Mouse (Mus musculus) heart, postnatal 10 days (tissue): ENCODE results near the gene Phb. TPM values are rescaled to one million over a fixed set of nuclear protein-coding genes. Genes with fewer than 3 reads are reported as not detected.

Experiments used
- DNase-seq, 2 experiments: peaks; one replicate each; pipeline ENCODE4 v3.0.0; 2021
- intact Hi-C: fragments of 180-260 bp; cut with DNase I; formaldehyde crosslinking; loops from one replicate; pipeline ENCODE4 v1.15.1; 2025
- total RNA-seq, 2 experiments: library from RNA; stranded (reverse); gene quantifications; 2 replicates each; pipeline ENCODE4 v1.2.3; 2021

Phb gene
- total RNA-seq = 100 to 1,000 TPM; 337 to 343 TPM

DNA sequence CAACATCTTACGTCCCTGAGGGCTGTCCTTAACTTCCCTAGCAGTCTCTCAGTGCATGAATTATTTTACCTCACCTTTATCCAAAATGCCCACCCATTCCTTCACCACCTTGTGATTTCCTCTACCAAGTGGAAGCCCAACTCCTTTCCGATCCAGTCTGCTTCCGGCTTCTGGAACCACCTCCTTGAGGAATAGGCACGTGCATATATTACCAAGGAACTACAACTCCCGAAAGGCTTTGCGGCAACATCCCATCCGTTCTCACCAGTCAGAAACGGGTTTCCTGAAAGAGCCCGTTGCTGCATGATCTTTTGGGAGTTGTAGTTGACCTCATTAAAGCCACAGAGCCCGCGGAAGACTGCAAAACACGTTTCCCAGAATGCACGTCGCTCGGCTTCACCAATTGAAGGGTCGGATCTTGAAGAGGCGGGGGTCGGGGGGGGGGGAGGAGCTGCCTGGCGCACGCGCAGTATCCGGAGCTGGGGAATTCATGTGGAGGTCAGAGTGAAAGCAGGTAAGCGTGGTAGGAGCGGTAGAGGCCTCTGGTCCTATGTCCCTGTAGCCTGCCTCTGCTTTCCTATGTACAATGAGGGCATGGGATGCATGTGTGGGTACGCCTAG lies at the start of gene Phb:
Gene Phb, plus strand, starts transcription at position 429 of the 621 bp plus-strand sequence.
- intact Hi-C loops = no loop called here
- peak; percentile 96 to 97 for DNase-seq

DNA sequence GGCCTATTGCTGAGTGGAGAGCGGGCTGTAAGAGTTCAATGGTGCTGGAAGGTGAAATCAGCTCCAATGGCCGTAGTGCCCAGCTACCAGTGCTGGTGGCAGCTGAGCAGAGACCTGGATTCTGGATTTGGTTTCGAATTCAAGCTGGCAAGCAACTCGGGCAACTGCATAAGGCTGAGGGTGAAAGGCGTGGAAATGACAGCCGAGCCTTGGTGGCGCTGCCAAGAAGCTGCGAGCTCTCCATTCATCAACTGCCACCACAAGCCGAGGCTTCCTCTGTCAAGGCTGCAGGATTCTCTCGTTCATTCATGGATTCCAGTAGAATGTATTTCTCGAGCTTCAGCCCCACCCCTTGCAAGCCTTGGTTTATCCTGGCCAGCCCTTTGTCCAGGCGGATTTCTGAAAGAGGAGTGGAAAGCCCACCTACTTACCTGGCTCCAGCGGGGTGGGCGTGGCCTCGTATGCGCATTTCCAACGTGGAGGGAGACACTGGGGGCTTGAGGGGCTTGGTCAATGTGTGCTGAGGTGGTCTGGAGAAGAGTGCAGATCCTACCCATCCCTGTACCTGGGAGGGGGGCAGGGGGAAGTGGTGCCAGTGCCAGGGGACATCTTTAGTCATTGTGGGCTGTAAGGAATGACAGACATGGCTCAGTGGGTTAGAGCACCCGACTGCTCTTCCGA lies 48.8 kb upstream of the Phb start:
- intact Hi-C loops = no loop called here
- no peak for DNase-seq

DNA sequence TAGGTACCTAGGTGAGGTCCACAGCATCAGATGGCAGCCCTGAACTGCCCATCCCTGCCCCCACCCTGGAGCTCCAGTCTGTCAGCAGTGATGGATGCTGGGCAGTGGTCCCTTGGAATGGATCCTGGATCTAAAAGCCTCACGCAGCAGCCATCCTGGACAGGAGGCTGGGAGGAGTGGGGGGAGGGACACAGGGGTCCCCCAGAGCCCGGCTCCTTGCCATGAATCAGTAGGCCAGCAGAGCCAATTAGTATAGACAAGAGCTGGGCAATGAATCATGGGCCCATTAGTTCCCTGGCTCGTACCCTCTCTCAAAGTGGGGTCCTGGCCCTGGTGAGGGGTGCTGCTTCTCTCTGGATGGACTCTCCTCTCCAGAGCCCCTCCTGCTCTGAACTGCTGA lies 47.7 kb upstream of the Phb start:
- DNase-seq = no peak
- intact Hi-C loops = no loop called here

DNA sequence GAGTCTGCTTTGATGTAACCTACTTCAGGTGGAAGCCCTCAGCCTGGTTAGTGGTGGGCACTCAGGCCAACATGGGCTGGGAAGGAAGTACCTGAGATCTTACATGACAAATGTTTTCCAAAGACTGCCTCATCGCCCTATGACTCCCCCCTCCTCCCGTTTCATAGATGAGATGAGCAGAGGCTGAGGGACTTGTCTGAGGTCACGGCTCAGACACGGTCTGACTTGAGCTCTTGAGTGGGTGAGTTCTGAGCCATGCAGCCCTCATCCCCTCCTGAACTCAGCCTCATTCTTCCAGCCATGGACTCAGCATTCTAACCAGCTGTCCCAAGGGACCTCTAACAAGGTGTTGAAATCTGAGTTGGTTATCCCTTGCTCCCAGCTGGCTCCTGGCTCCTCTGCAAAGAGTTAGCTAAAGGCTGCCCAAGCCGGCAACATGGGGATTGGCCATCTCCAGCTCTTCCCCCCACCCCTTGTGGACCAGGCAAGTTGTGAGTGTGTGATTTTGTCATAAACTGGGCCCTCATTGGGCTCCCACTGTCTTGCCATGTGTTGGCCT lies 46.8 kb upstream of the Phb start:
- intact Hi-C loops = no loop called here
- DNase-seq = no peak

DNA sequence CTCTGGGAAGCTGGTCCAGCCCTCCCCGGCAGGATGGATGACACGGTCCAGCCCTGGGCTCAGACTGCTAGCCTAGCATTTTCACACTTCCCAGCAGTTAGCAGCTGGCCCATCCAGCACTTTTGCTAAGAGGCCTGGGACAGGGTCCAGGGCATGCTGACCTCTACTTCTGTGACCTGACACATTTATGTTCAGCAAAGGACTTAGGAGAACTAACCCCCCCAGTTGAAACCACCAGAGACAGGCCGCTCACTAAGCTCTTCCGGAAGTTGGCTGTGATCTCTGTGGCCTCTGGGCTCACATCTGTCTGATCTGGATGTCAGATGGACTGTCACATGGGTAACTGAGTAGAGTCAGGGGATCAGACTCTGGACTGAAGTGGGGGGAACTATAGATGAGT lies 45.7 kb upstream of the Phb start:
- peak; percentile 25 to 56 for DNase-seq
- intact Hi-C loops = no loop called here

DNA sequence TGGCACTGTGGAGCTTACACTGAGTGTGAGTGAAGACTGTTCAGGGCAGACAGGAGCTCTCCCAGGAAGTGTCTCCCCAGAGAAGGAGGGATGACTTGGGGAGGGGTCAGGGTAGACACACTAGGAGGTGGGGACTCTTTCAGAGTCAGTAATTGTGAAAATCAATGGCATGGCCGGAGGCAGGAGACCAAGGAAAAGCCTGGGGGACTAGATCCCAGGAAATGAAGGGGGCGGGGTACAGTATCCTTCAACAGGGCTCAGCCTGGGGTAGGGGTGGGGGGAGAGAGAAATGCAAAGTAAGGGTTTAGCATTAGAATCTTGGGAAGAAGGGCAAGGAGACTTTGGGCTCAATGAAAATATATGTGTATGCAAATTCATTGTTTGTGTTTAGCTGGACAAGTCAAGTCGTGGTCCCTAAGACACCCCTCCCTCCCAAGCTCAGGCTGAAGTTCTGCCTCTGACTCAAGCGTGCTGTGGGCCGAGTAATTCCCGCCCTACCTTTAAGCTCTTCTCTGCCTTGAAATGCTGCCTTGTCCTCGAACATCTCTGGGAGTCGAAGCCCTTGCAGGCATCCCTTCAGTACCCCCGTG lies 45.1 kb upstream of the Phb start:
- intact Hi-C loops = no loop called here
- DNase-seq = no peak

DNA sequence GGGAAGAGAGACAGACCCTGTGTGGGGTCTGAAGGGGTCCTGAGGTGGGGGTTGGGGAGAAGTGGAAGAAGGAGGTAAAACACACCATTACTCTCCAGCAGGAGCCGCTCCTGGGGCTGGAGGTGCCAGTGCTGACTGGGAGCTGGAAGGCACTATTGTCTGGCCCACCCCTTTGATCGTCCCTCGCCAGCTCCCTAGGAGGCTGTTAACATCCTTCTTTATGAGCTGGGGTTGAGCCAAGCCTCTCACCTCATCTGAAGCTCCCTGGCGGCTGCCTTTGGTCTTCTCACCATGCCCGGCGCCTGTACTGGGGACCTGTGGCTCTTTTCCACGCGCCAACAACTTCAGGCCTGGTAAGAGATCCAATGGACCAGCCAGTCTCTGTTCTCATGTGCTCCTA lies 44.3 kb upstream of the Phb start:
- DNase-seq = no peak
- intact Hi-C loops = no loop called here

DNA sequence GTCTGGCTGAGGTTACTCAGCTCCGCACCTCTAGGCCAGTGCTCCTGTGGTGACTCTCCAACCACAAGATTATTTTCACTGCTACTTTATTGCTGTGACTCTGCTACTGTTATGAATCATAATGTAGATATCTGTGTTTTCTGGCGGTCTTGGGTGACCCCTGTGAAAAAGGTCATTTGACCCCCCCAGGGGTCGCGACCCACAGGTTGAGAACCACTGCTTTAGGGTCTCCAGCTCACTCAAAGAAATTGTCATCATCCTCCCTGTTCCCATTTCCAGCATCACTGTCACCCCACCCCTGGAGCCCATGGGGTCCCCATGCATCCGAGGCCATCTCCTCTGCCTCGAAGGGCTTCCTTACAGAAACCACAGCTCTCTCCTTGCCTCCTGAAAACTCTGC lies 36.2 kb upstream of the Phb start:
- no peak for DNase-seq

DNA sequence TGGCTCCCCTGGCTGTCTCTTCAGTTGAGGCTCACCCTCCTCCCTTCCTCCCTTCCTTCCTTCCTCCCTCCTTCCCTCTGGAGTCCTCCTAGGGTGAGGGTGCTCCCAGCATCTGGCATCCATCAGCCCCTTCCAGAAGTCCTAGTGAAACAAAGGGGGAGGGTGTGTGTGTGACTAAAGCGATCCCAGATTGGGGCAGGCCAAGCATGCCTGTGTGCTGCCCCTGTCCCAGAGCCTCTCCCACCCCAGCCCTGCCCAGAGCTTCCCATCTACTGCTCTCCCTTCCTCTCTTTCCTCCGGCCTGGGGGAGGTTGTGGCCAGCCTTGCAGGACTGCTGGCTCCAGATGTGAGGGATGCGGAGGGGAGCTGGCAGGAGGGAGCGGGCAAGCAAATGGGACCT lies 35.5 kb upstream of the Phb start:
- no peak for DNase-seq
- intact Hi-C loops = no loop called here

More for the DNA sequence above, 36.2 kb upstream of the Phb start:
- intact Hi-C loops = no loop called here

DNA sequence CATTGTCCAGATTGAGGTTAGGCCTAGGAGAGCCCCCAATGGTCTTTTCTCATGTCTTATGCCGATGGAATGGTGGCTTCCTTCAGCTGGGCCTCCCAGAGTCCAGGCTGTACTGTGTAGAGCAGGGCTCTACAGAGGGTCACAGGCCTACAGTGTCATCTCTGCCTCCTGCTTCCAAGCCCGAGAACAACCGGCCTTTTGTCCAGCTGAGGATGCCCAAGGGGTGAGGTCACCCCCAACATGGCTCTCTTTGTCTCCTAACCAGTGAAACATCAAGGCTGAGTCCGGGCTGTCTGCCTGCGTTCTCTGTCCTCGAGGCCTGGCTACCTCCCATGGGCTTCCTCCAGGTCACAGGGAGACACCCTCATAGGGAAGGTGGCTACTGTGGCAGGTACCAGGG lies 34.3 kb upstream of the Phb start:
- intact Hi-C loops = no loop called here
- DNase-seq = no peak

DNA sequence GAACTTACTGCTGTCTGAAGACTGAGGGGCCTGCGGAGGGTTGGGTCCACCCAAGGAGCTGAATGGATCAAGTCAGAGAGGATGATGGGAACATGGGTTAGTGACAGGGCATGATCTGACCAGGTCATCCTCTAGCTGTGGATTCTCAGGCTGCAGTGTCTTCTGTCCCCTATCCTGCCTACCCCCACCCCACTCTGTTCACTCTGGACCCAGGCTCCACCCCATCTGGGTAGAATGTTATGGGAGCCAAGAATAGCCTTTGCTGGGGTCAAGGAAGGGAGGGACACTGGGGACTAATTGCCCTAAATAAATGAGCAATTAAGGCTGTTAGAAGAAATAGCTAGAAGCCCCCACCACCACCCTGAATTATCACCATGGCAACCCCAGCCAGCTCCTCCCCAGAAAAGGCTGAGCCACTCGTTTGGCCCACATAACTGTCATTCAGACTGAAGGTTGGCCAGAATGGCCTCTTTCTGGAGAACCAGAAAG lies 33.2 kb upstream of the Phb start:
- intact Hi-C loops = no loop called here
- DNase-seq = no peak

DNA sequence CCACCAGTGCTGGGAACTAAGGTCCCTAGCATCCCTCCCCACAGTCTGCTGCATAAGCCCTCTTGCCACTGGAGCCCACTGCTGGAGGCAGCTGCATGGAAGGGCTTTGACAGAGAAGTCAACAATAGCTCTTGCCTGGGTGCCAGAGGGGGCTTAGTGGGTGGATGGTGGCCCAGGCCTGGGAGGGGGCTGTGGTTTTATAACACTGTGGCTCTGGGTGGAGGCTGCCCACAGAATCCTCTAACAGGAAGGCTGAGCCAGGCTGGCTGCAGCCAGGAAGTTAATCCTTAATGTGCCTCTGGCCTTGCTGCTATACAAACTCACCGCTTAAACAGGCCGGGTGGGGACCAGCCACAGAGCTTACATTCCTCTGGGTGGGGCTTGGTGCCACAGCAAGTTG lies 31.7 kb upstream of the Phb start:
- intact Hi-C loops = no loop called here
- DNase-seq = no peak

DNA sequence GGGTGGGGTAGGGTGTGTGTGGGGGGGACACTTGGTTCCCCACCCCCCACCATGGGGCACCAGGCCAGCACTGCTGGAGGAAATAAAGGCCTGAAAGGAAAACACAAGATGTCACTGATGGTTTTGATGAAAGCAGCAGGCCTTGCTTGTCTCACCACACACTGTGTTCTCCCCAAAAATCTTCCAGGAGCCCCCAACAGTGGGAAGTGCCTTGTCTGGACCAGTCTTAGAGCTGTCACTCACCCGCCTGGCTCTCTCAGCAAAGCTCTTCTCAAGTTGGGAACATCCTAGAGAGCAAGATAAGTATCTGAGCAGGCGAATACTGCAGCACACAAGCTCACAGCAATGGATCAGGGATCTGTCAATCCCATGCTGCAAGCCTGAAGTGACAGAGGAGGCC lies 26.0 kb upstream of the Phb start:
- intact Hi-C loops = no loop called here
- no peak for DNase-seq

DNA sequence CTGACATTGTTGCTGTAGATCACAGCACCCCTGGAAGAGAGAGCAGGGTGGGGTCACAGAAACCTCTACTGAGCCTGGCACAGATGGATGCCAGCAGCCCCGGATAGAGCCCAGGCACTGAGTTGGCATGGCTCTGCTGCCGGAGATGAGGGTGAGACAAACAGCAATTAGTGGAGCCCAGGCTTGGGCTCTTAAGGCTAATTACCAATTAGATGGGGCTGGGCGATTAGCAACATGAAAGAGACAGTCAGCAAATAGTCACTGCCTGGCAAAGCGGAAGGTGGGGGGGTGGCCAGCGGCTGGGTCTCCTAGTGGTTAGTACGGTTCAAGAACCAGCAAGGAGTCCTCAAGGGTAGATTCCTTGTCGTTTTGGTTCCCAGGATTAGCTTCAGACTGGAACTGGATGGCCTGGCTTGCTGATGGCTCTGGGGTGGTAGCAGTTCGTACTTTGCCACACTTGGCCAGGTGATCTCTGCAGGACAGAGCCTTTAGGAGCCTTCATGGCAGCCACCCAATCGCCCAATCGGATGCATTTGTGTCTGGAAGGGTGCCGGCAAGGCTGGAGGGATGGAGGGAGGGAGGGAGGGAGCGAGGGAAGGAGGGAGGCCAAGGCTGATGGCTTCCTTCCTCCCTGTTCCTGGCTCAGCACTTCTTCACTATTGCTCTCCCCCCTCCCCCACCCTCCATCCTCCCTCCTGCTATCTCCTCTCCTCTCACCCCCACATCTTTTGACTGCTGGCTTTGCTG lies 24.1 kb upstream of the Phb start:
- intact Hi-C loops = no loop called here
- DNase-seq = no peak

DNA sequence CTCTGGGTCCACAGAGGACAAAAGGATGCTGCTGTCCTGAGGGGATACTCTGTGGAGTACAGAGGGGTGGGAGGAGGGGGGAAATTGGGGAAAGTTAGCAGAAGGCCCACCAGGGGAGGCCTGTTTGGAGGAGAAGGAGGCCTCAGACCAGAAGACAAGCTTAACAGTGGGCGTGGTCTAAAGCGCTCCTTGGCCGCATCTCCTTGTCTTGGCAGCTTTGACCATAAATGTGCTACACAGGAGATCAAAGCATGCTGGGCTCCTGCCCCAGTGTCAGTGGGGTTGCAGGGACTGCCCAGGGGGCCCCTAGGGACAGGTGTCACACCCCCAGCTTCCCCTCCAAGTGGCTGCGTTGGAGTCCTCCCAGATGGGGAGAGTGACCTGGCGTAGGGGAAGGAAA lies 22.9 kb upstream of the Phb start:
- DNase-seq = no peak
- intact Hi-C loops = no loop called here

DNA sequence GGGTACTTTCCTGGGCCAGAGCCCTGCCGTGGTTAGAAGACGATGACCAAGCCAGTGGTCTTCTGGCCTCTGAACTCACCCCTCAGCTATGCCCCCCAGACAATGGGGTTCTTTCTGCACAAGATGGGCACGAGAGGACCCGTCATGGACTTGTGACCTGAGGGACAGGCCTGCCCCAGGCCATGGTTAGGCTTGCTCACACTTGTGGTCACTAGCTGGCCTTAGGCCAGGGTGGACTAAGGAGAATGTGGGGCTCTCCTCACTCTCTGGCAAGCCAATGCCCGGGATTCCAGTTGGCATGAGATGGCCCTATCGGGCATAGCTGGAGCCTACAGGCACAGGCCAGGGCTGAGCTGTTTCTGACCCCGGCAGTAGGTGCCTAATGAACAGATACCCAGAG lies 22.4 kb upstream of the Phb start:
- intact Hi-C loops = no loop called here

DNA sequence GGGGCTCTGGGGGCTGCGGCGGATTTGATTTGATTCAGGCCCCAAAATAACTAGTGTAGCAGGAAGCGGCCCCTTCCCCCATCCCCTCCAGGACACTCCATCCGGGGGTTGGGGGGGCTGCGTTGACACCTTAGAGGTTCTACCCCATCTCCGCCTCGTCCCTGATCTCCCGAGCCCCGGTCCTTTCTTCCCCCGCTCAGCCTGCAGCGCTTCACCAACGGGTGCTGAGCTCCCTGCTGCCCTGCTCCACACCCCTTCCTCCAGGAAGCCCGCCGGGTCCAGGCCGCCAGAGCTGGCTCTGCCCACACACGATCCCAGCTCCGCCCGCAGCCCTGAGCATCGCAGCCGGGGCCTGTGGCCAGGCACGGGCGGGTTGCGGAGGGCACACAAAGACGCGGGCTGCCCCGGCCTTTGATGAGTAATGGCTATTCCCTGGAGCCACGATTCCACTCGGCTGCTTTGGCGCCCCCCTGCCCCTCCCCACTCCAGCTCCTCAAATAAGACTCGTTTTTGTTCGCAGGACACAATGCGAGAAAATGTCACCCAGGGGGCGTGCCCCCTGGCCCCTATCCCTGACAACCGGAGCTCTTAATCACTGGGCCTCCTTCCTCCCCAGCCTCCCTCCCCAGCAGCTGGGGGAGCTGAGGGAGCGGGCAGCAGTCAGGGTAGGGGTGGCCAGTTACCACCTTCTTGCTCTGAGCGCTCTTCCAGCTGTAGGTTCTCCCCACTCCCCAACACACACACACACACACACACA lies 21.2 kb upstream of the Phb start:
- intact Hi-C loops = no loop called here
- DNase-seq = no peak

More for the DNA sequence above, 22.4 kb upstream of the Phb start:
- DNase-seq = no peak

DNA sequence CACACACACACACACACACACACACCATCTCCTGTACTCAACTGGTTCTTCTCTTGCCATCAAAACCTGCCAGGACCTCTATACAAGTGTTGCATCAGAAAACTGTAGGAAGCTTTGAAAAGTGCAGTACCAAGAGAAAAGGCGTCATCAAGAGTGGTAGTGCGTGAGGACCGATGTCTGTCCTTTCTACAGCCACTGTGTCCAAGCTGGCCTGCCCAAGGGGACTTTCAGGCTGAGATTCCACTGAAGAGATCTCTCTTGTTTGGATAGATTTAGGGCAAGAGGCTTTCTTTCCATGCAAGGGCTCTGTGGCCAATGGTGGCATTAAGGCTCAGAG lies 20.6 kb upstream of the Phb start:
- intact Hi-C loops = no loop called here

DNA sequence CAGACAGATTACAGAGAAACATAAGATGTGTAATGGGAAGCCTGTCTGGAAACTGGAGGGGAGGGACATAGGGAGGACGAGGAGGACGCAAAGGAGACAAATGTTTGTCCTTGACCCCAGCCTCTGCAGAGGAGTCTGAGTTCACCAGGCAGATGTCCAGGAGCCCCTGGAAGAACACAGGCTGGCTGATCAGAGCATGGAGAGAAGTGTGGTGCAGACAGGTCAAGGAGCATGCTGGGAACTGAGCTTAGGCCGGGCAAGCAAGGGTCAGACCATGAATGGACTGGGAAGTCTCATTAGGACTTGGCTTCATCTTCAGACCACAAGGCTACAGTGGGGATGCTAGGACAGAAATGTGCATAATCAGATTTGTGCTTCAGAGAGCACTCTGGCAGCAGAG lies 19.0 kb upstream of the Phb start:
- DNase-seq = no peak
- intact Hi-C loops = loop anchor here (2.0 kb wide), 1 partner anchor 61 kb away; the partner anchor contains the start of gene Ngfr

More for the DNA sequence above, 20.6 kb upstream of the Phb start:
- DNase-seq = no peak

DNA sequence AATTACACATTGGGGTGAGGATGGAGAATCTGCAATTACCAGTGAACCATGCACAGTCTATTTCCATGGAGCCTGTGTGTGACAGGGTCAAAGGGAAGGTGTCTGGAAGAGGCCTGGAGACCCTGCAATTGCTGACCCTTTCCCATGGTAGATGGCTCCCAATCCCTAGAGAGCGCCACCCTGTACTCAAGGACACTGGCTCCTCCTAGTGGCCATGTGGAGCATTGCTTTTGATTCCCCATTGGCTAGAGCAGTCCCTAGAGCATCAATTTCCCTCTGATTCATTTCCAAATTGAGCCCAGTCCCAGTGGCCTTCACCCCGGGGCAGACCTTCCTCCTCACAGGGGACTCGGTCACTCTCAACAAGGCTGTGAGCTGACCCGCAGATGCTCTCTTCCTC lies 17.9 kb upstream of the Phb start:
- peak; percentile 71 to 85 for DNase-seq
- intact Hi-C loops = loop anchor here (1.0 to 2.0 kb wide), 2 partner anchors 62 to 116 kb away; partner anchors contain the start of gene Ngfr
